Mouse (Mus musculus) MEL (cell line): ENCODE results near the gene Rgl1. TPM values are rescaled to one million over a fixed set of nuclear protein-coding genes. Genes with fewer than 3 reads are reported as not detected.

Experiments
- DNase-seq: peaks from one replicate; pipeline ENCODE4 v3.0.0; 2011; ENCODE audit warnings: low read depth, low spot score
- H3K27ac ChIP-seq: 2 replicates; pipeline ENCODE4 v1.5.1; 2012; ENCODE audit warnings: low read depth, mild to moderate bottlenecking, control low read depth, low read length, moderate library complexity; ENCODE audit not compliant: control insufficient read depth
- H3K27me3 ChIP-seq, 2 experiments: fragments of 150-350 bp in 1 of 2; sonication (generic) in 1 of 2; 2 replicates each; pipeline ENCODE4 v1.6.1; 2012; ENCODE audit warnings: low read length in 2 of 2, mild to moderate bottlenecking in 2 of 2, improper control_type of control experiment in 1 of 2, moderate library complexity in 1 of 2; ENCODE audit not compliant: insufficient read depth in 2 of 2, control insufficient read depth in 1 of 2
- H3K36me3 ChIP-seq, 2 experiments: 2 replicates each; pipeline ENCODE4 v1.6.1; 2012 to 2014; ENCODE audit warnings: low read length in 2 of 2, improper control_type of control experiment in 1 of 2, inconsistent platforms in 1 of 2, mild to moderate bottlenecking in 1 of 2; ENCODE audit not compliant: insufficient read depth in 2 of 2, control insufficient read depth in 1 of 2
- H3K4me1 ChIP-seq, 2 experiments: fragments of 150-350 bp in 1 of 2; sonication (generic) in 1 of 2; 2 replicates each; pipeline ENCODE4 v1.6.1; 2012; ENCODE audit warnings: low read length in 2 of 2, improper control_type of control experiment in 1 of 2, mild to moderate bottlenecking in 1 of 2; ENCODE audit not compliant: insufficient read depth in 2 of 2, control insufficient read depth in 1 of 2
- H3K4me3 ChIP-seq, 2 experiments: fragments of 150-350 bp in 1 of 2; sonication (generic) in 1 of 2; 2 replicates each; pipeline ENCODE4 v1.5.1; 2012; ENCODE audit warnings: low read depth in 2 of 2, low read length in 2 of 2, mild to moderate bottlenecking in 2 of 2, moderate library complexity in 2 of 2, control low read depth in 1 of 2, improper control_type of control experiment in 1 of 2; ENCODE audit not compliant: control insufficient read depth in 1 of 2, insufficient read depth in 1 of 2
- H3K79me2 ChIP-seq: 2 replicates; pipeline ENCODE4 v1.6.1; 2012; ENCODE audit warnings: mild to moderate bottlenecking, low read length, moderate library complexity; ENCODE audit not compliant: control insufficient read depth, poor library complexity, insufficient read depth
- H3K9ac ChIP-seq: 2 replicates; pipeline ENCODE4 v1.6.1; 2012; ENCODE audit warnings: low read depth, mild to moderate bottlenecking, control low read depth, low read length, moderate library complexity; ENCODE audit not compliant: control insufficient read depth, poor library complexity, severe bottlenecking
- H3K9me3 ChIP-seq: fragments of 150-350 bp; sonication (generic); replicated peaks from 2 replicates; pipeline ENCODE4 v1.6.1; 2012; ENCODE audit warnings: mild to moderate bottlenecking, low read length, improper control_type of control experiment, moderate library complexity; ENCODE audit not compliant: insufficient read depth
- CHD2 ChIP-seq: IDR thresholded peaks from 2 replicates; pipeline ENCODE4 v1.6.1; 2011; ENCODE audit warnings: low read length, improper control_type of control experiment
- CTCF ChIP-seq, 3 experiments: IDR thresholded peaks in 2 of 3; conservative IDR thresholded peaks in 1 of 3; 2 replicates each; pipeline ENCODE4 v1.5.1; 2011 to 2012; ENCODE audit warnings: low read length in 3 of 3, low read depth in 2 of 3, mild to moderate bottlenecking in 2 of 3, improper control_type of control experiment in 1 of 3, inconsistent platforms in 1 of 3, mixed read lengths in 1 of 3, moderate library complexity in 1 of 3; ENCODE audit not compliant: control insufficient read depth in 1 of 3, insufficient read depth in 1 of 3, poor library complexity in 1 of 3, severe bottlenecking in 1 of 3
- E2F4 ChIP-seq: IDR thresholded peaks from 2 replicates; pipeline ENCODE4 v1.6.1; 2011; ENCODE audit warnings: low read depth, low read length, improper control_type of control experiment, borderline replicate concordance
- GABPA ChIP-seq: IDR thresholded peaks from 2 replicates; pipeline ENCODE4 v1.6.1; 2012; ENCODE audit warnings: low read depth, mild to moderate bottlenecking, inconsistent platforms, low read length, improper control_type of control experiment, moderate library complexity
- GATA1 ChIP-seq: IDR thresholded peaks from 2 replicates; pipeline ENCODE4 v1.6.1; 2011; ENCODE audit warnings: low read depth, low read length, improper control_type of control experiment
- HCFC1 ChIP-seq: IDR thresholded peaks from 2 replicates; pipeline ENCODE4 v1.6.1; 2012; ENCODE audit warnings: low read depth, mild to moderate bottlenecking, inconsistent platforms, low read length, improper control_type of control experiment, moderate library complexity
- JUND ChIP-seq: IDR thresholded peaks from 2 replicates; pipeline ENCODE4 v1.6.1; 2011; ENCODE audit warnings: low read depth, mild to moderate bottlenecking, improper control_type of control experiment, low read length
- KAT2A ChIP-seq: conservative IDR thresholded peaks from 2 replicates; pipeline ENCODE4 v1.6.1; 2012; ENCODE audit warnings: low read depth, low read length, improper control_type of control experiment, inconsistent platforms
- MAFK ChIP-seq: IDR thresholded peaks from 2 replicates; pipeline ENCODE4 v1.6.1; 2011; ENCODE audit warnings: low read depth, mild to moderate bottlenecking, low read length, improper control_type of control experiment, borderline replicate concordance
- MAX ChIP-seq: IDR thresholded peaks from 2 replicates; pipeline ENCODE4 v1.6.1; 2011; ENCODE audit warnings: low read length, improper control_type of control experiment
- MAZ ChIP-seq: IDR thresholded peaks from 2 replicates; pipeline ENCODE4 v1.6.1; 2012; ENCODE audit warnings: low read depth, mild to moderate bottlenecking, inconsistent platforms, low read length, improper control_type of control experiment
- MEF2A ChIP-seq: IDR thresholded peaks from 2 replicates; pipeline ENCODE4 v1.6.1; 2014; ENCODE audit warnings: low read depth, mild to moderate bottlenecking, inconsistent platforms, low read length, improper control_type of control experiment; ENCODE audit not compliant: poor library complexity, insufficient replicate concordance, severe bottlenecking; ENCODE audit errors: extremely low read depth
- MYC ChIP-seq: IDR thresholded peaks from 2 replicates; pipeline ENCODE4 v1.6.1; 2011; ENCODE audit warnings: low read depth, mild to moderate bottlenecking, low read length, improper control_type of control experiment, moderate library complexity
- NELFE ChIP-seq: IDR thresholded peaks from 2 replicates; pipeline ENCODE4 v1.6.1; 2011; ENCODE audit warnings: low read depth, low read length, improper control_type of control experiment
- NRF1 ChIP-seq: IDR thresholded peaks from 2 replicates; pipeline ENCODE4 v1.6.1; 2014; ENCODE audit warnings: low read depth, mild to moderate bottlenecking, inconsistent platforms, low read length, improper control_type of control experiment, moderate library complexity; ENCODE audit not compliant: poor library complexity, insufficient read depth, severe bottlenecking
- POLR2AphosphoS2 ChIP-seq: IDR thresholded peaks from 2 replicates; pipeline ENCODE4 v1.6.1; 2011; ENCODE audit warnings: low read length, improper control_type of control experiment
- POLR2AphosphoS5 ChIP-seq: IDR thresholded peaks from 2 replicates; pipeline ENCODE4 v1.6.1; 2012; ENCODE audit warnings: low read depth, borderline replicate concordance, mild to moderate bottlenecking, inconsistent platforms, low read length, moderate library complexity, mixed read lengths
- RCOR1 ChIP-seq: IDR thresholded peaks from 2 replicates; pipeline ENCODE4 v1.6.1; 2012; ENCODE audit warnings: low read depth, mild to moderate bottlenecking, inconsistent platforms, low read length, improper control_type of control experiment
- SIN3A ChIP-seq: IDR thresholded peaks from 2 replicates; pipeline ENCODE4 v1.6.1; 2012; ENCODE audit warnings: low read length, improper control_type of control experiment, inconsistent platforms
- TAL1 ChIP-seq: IDR thresholded peaks from 2 replicates; pipeline ENCODE4 v1.6.1; 2012; ENCODE audit warnings: mild to moderate bottlenecking, inconsistent platforms, low read length, moderate library complexity, mixed read lengths
- UBTF ChIP-seq: IDR thresholded peaks from 2 replicates; pipeline ENCODE4 v1.6.1; 2012; ENCODE audit warnings: low read depth, mild to moderate bottlenecking, inconsistent platforms, low read length, improper control_type of control experiment, moderate library complexity, borderline replicate concordance; ENCODE audit not compliant: insufficient read depth
- USF1 ChIP-seq: IDR thresholded peaks from 2 replicates; pipeline ENCODE4 v1.6.1; 2014; ENCODE audit warnings: low read depth, mild to moderate bottlenecking, inconsistent platforms, low read length, improper control_type of control experiment, moderate library complexity
- USF2 ChIP-seq, 2 experiments: IDR thresholded peaks; 2 replicates each; pipeline ENCODE4 v1.6.1; 2011 to 2012; ENCODE audit warnings: improper control_type of control experiment in 2 of 2, low read length in 2 of 2, borderline replicate concordance in 1 of 2, inconsistent platforms in 1 of 2, low read depth in 1 of 2, mild to moderate bottlenecking in 1 of 2; ENCODE audit not compliant: insufficient read depth in 1 of 2
- ZC3H11A ChIP-seq: IDR thresholded peaks from 2 replicates; pipeline ENCODE4 v1.6.1; 2012; ENCODE audit warnings: low read depth, mild to moderate bottlenecking, inconsistent platforms, low read length, improper control_type of control experiment
- ZKSCAN1 ChIP-seq: IDR thresholded peaks from 2 replicates; pipeline ENCODE4 v1.6.1; 2012; ENCODE audit warnings: low read depth, mild to moderate bottlenecking, inconsistent platforms, low read length, improper control_type of control experiment, moderate library complexity
- ZMIZ1 ChIP-seq: IDR thresholded peaks from 2 replicates; pipeline ENCODE4 v1.6.1; 2012; ENCODE audit warnings: low read depth, mild to moderate bottlenecking, inconsistent platforms, low read length, improper control_type of control experiment, moderate library complexity
- ZNF384 ChIP-seq: IDR thresholded peaks from 2 replicates; pipeline ENCODE4 v1.6.1; 2012; ENCODE audit warnings: low read depth, mild to moderate bottlenecking, inconsistent platforms, low read length, improper control_type of control experiment
- polyA plus RNA-seq, 2 experiments: library from polyadenylated mRNA; stranded (reverse) in 1 of 2; unstranded in 1 of 2; fragments of >175 nt in 1 of 2; fragments of >200 nt in 1 of 2; gene quantifications; 2 replicates each; pipeline versions ENCODE4 v1.2.1 to v1.2.4; 2012; ENCODE audit warnings: low replicate concordance in 2 of 2, low read depth in 1 of 2; ENCODE audit not compliant: insufficient read length in 2 of 2, insufficient read depth in 1 of 2, missing spikeins in 1 of 2
- total RNA-seq: library from RNA; depleted of rRNA; stranded (reverse); fragments of 300-350 nt; gene quantifications from 2 replicates; pipeline ENCODE4 v1.2.3, GENCODE M21; 2012

Rgl1 gene
- total and polyA plus RNA-seq, 3 experiments = 0.12 to 0.39 TPM; not detected in 1

GRCm38 (mm10) chr1:152570681-152571080 is 195.5 kb downstream of the Rgl1 start:
- H3K4me1 ChIP-seq = peaks cover 0 to 7% of the 10 kb centered on the region in 2 experiments; a peak in 1 of 4 replicates
- TF ChIP-seq CHD2 = no peak
- no peak for TF ChIP-seq CTCF (IDR thresholded peaks at IDR 0.05 in 2 of 3, conservative IDR thresholded peaks at IDR 0.05 in 1 of 3; ENCODE audit: control insufficient read depth in 1 of 3, insufficient read depth in 1 of 3, low read depth in 2 of 3, low read length in 3 of 3, poor library complexity in 1 of 3, severe bottlenecking in 1 of 3)
- no peak for TF ChIP-seq POLR2AphosphoS5
- no peak for TF ChIP-seq TAL1
- TF ChIP-seq MAX = no peak
- TF ChIP-seq KAT2A = no peak
- no peak for TF ChIP-seq MYC
- no peak for TF ChIP-seq JUND
- TF ChIP-seq SIN3A = no peak
- TF ChIP-seq HCFC1 = no peak
- no peak for TF ChIP-seq RCOR1
- no peak for TF ChIP-seq MAFK
- TF ChIP-seq POLR2AphosphoS2 = no peak
- no peak for TF ChIP-seq MAZ
- no peak for TF ChIP-seq NELFE
- TF ChIP-seq ZNF384 = no peak
- TF ChIP-seq, all 39 proteins: peak for 0
- Histone ChIP-seq H3K9ac (no peak overlapping the region), H3K36me3 (no peaks in the 10 kb centered on the region), H3K9me3 (no peaks in the 10 kb centered on the region), H3K4me3 (no peak overlapping the region), H3K27ac (no peak overlapping the region), H3K27me3 (peaks cover 4 to 6% of the 10 kb centered on the region in 2 experiments; a peak in 3 of 4 replicates), H3K79me2 (no peaks in the 10 kb centered on the region)
- no peak for DNase-seq

DNA sequence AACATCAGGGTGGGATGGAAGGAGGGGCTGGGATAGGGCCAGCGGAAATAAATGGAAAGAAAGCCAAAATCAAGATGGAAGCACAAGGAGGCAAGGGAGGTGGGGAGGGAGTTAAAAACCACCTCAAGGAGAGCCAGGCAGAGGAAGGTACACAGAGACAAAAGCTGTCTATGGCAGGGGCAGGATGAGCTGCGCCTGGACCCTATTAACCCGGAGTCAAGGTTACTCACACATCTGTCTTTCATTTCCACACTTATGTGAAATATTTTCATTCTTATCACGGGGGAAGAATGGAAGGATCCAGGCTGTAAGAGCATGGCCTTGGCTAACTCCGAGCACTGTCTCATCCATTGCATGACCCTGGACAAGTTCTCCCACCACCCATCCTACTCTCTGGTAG is 202.9 kb downstream of the Rgl1 start:
- Histone ChIP-seq H3K27ac (no peak overlapping the region), H3K79me2 (no peaks in the 10 kb centered on the region), H3K4me3 (no peak overlapping the region), H3K4me1 (no peaks in the 10 kb centered on the region), H3K9ac (no peak overlapping the region), H3K9me3 (no peaks in the 10 kb centered on the region), H3K36me3 (no peaks in the 10 kb centered on the region), H3K27me3 (peaks cover 0 to 11% of the 10 kb centered on the region in 2 experiments; a peak in 2 of 4 replicates)
- TF ChIP-seq E2F4 (no peak), ZC3H11A (no peak), ZKSCAN1 (no peak), UBTF (no peak), MAZ (no peak), USF1 (no peak), USF2 (IDR thresholded peaks at IDR 0.05; ENCODE audit: borderline replicate concordance in 1 of 2, insufficient read depth in 1 of 2, low read depth in 1 of 2, low read length in 2 of 2) (no peak), MAFK (no peak), GABPA (no peak), ZNF384 (no peak), TAL1 (no peak), MEF2A (no peak), GATA1 (no peak), CHD2 (no peak), NRF1 (no peak), ZMIZ1 (no peak)
- DNase-seq = no peak
